Mouse (Mus musculus): Measurements from ENCODE around the gene Lrrc75a.

Lrrc75a gene

DNA sequence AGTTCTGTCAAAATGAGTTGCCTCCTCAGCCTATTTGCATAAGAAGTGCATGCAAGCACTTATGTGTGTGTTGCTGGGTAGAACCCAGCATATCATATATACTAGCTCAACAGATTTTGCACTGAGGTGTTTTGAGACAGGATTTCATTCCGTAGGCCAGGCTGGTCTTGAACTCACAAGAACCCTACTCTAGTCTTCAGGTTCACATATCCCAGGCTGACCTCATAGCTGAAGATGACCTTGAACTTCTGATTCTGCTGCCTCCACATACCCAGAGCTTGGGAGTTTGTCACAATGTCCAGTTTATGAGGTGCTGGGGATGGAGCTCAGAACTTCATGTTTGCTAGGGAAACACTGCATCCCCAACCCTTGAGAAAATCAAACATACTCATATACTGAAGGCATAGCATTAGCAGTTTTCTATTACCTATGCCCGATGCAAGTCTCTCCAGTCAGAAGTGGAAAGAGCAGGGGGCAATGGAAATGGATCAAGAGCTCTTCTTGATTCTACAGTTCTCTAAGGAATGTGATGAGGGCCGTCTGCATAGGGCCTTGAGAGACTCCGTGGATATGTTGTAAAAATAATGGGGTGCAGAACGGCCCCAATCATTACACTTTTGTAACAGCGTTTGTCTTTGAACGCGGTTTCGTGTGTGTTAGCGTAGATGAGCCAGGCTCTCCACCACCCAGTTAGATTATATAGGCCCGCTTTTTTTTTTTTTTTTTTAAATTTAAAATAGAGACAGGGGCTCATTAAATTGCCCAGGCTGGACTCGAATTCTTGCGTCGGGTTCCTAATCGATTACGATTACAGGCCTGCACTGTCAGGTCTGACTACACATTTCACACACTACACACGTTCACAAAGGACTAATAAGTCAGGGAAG, 46.3 kb downstream of the Lrrc75a start:
- DNase-seq (ENCODE audit: inconsistent ontology term) = no peak

DNA sequence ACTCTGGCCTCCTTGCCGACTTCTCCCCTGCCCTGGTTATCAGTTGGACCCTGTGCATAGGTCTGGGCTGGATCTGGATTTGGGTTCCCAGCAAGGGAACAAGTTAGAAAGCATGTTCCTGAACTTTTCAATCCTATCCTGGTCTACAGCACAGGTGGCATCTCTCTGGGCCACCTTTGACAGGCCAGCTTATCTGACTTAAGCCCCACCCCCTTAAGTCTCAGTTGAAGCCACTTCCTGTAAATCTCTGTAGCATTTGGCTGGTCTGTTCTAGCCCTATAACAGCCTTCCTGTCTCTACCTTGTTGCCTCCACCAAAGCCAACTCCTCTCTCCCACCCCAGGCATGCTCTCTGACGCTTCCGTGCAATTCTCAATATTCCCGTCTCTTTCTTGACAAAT, 49.8 kb downstream of the Lrrc75a start:
- DNase-seq (ENCODE audit: inconsistent ontology term) = no peak

DNA sequence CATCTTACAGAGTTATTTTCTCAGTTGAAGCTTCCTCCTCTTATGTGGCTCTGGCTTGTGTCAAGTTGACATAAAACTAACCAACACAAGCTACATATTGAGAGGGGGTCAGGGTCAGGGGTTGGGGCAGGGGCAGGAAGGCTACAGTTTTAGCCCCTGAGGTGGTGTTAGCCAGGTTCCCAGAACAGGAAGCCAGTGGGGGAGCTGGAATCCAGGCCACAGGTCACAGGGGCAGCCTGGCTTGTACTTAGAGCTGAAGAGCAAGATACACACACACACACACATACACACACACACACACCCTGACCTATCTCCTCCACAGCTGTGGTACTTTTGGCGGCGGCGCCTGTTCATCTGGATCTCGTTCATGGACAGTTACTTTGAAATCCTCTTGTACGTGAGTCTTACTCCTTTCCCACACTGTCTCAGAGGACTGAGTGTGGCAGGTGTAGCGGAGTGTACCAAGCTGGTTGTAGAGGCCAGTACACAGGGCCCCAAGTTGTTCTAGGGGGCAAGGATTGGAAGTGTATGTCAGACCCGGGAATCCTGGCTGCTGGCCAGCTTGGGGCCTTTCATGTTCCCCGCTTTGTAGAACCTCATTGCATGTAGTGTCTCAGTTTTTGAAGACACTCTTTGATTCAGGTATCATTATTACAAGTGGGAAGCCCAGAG, 56.3 kb downstream of the Lrrc75a start:
- DNase-seq (ENCODE audit: inconsistent ontology term) = no peak

DNA sequence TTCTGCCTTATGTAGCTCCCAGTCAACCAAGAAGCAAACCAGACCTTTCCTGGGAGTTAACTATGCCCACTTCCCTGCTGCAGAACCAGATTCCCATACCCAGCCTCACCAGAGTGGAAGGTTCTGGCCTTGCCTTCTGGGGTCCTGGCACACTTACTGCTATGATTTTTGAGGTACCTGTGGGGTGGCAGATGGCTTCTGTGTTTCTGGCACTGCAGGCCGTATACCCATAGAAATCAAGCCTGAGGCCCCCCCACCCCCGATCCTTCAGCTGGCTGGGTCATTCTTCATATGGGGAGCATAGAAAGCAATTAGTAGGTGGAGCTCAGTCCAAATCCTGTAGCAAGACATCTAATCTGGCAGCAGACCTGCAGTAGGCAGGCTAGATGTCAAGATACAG, 57.3 kb downstream of the Lrrc75a start:
- no peak for DNase-seq (ENCODE audit: inconsistent ontology term)

DNA sequence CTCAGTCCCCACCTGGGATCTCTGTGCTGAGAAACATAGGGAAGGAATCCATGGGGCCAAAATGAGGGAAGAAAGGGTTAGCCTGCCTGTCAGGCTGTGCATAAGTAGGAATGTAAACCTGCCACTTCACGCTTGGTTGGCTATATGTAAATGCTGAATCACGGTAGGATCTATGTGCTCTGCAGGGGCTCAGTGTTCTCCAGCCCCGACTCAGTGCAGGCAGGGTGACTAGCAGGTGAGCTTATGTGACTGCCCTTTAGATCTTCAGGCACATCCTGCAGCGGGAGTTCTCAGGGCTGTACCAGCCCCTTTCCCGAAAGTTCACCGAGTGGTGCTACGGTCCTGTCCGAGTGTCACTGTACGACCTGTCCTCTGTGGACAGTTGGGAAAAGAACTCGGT, 58.9 kb downstream of the Lrrc75a start:
- no peak for DNase-seq (ENCODE audit: inconsistent ontology term)

DNA sequence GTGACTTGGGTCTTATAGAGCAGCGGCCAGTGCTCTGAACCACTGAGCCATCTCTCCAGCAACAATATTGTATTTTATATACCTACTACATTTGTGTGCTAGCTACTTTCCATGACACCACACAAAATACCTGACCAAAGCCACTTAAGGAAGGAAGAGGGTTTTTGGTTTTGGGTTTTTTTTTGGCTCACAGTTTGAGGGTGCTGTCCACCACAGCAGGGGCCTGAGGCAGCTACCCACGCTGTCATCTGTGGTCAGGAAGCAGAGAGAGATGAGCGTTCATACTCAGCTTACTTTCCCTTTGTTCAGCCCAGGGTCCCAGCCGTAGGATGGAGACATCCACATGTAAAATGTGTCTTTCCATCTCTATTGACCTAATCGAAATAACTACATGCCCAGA, 61.3 kb downstream of the Lrrc75a start:
- no peak for DNase-seq (ENCODE audit: inconsistent ontology term)

DNA sequence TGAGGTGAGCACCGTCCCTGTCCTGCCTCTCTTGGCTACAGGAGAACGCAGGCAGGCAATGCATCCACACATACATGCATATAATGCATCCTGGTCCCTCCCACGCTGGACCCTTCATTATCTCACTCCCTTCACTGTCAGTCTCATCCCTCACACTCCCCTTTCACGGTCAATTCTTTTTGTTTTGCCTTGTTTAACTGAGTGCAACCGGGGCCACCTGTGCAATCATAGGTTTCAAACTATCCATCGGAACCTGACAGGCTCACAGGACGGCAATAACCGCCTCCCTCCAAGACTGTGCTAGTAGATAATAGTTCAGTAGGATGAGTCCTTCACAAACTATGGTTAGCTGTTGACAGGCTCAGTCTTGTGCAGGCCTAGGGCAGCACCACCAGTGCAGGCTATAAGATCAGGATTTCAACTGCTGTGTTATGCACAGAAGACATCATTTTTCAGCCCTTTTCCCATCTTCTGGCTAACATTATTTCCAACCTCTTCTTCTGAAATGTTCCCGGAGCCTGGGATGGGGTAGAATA, 63.6 kb downstream of the Lrrc75a start:
- DNase-seq (ENCODE audit: inconsistent ontology term) = no peak

DNA sequence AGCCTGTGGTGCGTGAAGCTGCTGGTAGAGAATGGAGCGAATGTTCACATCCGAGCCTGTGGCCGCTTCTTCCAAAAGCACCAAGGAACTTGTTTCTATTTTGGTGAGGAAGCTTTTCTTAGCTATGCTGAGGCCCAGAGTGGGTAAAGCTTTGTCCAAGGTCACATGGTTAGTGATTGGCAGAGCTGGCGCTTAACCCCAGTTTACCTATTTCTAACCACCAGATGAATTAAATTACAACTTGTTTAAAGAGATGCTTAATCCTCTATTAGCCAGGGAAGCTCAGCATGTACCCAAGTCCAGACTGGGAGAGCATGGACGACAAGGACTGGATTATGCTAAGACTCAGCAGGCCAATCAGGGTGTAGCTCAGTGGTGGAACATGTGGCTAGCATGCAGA, 65.3 kb downstream of the Lrrc75a start:
- no peak for DNase-seq (ENCODE audit: inconsistent ontology term)

DNA sequence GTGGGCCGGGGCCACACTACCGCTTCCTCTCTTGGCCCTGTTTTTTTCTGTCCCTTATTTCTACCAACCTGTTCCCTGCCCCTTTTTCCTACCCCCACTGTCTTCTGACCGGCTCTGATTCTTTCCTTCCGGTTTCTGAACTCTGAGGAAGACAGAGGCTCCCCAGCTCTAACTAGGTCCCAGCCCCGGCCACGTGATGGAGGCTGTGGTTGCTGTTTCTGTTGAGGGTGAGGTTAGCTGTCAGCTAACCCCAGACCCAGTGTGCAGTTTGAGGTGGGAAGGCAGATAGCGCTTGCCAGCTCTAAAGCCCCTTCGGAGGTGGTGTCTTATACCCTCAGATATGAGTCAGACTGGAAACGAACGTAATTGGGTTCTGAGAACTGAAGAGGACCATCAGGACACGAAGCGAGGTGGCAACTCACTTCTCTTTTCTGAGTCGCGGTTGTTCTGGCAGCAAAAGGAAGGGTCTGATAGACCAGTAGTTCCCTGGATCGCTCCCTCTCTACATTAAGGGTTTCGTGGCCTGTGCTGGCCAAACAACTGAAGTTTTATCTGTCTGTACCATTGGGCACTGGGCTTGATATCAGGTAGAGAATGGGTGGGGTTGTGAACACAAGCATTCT, 71.7 kb downstream of the Lrrc75a start:
- DNase-seq (ENCODE audit: inconsistent ontology term) = no peak

DNA sequence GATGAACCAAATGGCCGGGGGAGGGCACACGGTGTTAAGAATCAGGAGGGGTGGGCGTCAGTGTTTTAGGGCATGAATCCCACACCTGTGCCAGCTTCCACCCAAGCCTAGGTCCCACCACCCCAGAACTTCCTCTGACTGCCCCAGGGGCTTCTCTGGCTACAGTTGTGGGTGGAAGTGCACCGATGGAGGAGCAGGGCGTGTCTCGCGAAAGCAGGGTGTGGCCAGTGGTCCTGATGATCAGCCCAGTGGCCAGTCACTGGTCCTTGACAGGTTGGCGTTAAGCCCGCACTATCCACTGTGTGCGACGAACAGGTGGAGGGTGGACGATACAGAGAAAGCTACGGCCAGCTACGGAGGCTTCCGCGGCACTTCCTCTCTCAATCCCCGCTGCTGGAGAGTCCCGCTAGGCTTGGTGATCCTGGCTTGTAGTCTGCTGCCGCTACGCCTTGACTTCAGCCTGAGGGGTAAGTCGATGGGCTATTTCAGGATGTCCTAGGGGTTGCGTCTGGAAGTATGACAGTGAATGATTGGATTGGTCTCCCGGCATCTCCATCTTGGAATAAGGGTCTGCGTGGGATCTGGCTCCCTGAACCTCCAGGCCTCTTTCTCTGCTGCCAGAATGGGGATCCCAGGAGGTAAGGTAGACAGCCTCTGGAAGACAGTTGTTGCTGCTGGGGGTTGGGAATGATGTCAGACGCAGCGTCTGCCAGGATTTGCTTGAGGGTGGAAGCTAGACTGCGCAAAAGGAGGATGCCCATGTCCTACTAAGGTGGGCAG, 72.5 kb downstream of the Lrrc75a start:
- peak; percentile 51 for DNase-seq (ENCODE audit: inconsistent ontology term)

DNA sequence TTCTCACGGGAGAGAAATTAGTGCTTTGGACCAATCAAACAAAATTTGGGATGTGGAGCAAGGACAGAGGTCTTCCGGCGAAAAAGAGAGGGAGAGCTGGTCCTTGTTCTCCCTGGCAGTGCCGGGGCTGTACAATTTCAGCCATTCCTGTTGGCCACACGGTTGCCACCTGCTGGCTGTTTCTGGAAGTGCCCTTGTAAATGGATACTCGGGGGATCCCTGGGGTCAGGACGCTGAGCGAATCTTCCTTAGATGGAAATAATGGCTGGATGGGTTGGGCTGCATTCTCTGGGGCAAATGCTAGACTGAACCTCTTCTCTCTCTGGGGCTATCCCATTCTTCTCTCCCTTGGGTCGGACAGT, 73.0 kb downstream of the Lrrc75a start:
- peak; percentile 68 for DNase-seq (ENCODE audit: inconsistent ontology term)

DNA sequence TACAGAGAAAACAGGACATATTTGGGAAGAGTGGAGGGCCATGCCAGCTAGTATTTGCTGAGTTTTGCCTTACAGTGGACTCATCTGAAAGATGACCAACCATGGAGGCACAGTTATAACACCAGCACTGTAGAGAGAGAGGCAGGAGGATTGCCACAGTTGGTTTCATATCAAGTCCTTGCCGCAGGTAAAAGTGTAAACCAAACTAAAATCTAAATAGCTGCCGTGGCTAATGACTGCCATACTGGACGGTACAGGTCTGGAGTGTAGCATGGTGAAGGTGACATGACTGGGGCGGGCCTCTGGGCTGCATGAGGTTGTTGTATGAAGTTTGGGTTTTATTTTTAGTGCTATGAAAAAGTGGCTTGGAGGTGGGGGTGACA, 73.6 kb downstream of the Lrrc75a start:
- no peak for DNase-seq (ENCODE audit: inconsistent ontology term)

DNA sequence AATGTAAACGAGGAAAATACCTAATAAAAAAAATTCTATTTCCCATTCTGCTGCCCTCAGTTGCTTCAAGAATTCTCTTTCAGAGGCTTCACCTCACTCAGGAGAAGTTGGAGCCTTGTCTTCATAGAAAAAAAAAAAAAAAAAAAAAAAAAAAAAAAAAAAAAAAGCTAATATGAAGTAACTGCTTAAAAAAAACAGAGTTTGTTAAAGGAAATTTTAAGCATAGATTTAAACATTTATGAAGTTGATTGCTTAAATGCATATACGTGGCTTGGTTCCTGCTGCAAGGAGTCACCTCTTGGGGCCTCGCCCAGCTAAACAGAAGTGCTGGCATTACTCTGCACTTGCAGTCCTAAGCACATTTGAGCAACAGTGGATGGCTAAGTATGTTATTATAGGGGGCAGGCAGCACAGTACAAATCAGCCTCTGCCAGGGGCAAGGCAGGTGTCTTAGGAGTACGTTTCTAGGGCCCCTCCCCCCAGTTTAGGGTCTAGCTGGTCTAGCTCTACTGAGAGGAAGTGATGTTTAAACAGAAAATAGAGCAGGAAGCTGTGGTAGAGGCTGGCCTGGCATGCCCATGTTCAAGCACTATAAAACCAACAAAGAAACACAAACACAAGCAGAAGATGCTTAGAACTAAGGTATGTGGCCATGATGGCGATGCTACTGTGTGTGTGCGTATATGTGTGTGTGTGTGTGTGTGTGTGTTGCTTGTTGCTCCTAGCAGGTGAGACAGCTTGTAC, 74.2 kb downstream of the Lrrc75a start, which contains the start of gene Trpv2:
Trpv2 (plus strand) TSS at position 528 of the 744 bp plus-strand sequence.
- no peak for DNase-seq (ENCODE audit: inconsistent ontology term)

DNA sequence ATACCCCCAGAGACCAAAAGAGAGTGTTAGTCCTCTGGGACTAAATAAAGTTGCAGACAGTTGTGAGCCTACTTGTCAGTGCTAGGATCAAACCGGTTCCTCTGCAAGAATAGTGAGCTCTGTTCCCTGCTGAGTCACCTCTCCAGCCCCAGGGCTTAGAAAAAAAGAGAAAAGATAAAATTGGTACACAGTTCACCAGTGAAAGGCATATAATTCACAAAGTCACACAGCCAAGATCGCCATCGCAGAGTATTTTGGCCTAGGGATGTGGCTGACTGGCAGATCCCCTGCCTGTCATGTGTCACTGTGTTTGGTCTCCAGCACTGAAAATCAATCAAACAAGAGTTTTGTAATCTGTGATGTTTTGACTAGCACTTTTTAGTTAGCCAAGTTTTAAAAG, 80.0 kb downstream of the Lrrc75a start:
- DNase-seq (ENCODE audit: inconsistent ontology term) = no peak

DNA sequence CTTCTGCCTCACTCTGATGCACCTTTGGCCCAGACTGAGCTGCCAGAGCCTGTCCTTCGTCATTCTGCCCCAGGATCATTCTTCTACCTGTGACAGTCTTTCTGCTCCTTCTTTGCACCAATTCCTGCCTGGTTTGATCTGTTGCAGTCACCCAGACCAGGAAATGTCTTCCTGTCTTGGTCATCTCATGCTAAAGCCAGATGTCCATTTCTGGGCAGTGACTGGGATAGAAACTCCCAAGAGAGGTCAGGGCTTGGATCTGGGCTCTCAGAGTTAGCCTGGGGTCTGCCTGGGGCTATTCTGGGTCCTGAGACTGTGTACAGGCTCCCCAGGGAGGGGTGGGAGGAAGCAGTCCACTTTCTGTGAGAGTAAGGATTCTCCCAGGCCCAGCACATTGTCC, 82.1 kb downstream of the Lrrc75a start:
- DNase-seq (ENCODE audit: inconsistent ontology term) = no peak

DNA sequence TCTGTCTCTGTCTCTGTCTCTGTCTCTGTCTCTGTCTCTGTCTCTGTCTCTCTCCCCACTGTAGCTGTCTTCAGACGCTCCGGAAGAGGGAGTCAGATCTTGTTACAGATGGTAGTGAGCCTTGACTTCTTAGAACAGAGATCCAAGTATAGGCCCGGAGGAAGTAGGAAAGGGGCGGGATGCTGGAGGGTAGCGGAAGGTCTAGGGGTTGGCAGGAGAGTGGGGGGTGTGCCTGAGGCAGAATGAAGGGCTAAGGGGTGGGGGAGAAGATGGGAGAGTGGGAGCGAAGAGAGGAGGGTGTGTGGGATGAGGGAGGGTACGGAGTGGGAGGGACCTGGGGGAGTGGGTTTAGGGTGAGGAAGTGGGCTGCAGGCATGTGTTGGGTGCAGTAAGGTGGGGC, 82.6 kb downstream of the Lrrc75a start:
- DNase-seq (ENCODE audit: inconsistent ontology term) = no peak

DNA sequence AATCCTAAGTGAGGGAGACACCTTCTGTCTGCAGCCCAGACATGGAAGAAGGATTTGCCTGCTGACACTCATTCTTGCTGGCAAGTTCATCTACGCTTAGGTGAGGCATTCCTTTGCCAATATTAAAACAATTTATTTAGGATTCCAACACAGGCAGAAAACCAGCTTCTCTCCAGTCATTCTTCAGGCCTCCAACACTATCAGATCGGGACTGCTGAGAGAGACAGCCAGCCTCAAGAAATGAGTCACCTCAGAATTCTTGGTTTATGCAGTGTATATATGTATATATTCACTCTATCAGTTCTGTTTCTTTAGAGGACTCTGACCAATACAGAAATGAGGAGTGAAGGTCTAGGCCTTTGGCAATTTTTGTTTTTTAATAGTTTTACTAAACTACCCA, 84.7 kb downstream of the Lrrc75a start:
- DNase-seq (ENCODE audit: inconsistent ontology term) = no peak

DNA sequence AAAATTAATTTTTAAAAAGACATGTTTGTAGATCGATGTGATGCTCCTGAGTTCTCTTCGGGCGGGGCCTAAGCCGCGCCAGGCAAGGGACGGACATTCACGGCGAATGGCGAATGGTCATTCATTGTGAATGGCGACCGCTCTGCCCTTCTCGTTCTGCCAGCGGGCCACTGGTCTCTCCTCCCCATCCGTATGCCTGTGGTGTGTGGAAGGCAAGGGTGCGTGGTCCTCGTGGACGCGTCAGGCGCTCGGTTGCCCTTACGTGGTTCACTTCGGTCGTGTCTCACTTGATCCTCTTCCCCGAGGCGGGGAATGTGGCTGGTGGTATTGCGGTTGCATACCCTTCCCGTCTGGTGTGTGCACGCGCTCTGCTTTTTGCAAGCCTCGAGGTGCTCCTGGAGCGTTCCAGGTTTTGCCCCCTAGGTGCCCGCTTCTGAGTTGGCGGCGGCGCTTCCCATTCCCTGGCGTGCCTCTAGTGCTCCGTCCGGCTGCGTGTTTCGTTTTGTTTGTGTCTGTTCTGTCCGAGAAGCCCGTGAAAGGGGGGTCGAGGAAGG, 87.8 kb downstream of the Lrrc75a start:
- peak; percentile 33 for DNase-seq (ENCODE audit: inconsistent ontology term)

DNA sequence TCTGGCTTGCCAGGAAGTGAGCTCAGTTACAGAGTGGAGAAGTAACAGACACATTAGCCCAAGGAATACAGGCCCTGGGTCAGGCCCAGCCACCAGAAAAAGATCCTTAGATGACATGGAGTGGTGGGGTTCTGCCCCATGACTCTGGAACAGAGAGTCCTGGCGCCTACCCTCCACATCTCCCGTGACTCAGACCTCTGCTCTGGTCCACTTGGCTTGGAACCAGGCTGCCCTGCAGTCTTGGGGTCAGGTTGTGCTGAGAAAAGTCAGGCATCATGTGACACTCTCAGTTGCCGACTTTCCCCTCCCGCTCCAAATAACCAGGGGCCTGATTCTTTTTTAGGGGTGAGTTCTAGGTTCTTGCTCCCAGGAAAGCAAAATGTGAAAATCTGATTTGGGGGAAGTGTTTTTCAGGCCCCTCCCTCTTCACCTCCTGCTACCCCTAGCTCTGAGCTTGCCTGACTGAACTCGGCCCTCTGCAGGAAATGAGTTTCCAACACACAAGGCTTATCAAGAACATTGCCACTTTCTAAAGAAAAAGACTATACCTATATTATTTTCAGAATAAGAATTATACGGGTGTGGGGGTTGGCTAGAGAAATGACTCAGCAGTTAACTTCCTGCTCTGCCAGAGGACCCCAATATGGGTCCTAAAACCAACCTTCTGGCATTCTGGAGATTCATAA, 89.2 kb downstream of the Lrrc75a start:
- no peak for DNase-seq (ENCODE audit: inconsistent ontology term)

DNA sequence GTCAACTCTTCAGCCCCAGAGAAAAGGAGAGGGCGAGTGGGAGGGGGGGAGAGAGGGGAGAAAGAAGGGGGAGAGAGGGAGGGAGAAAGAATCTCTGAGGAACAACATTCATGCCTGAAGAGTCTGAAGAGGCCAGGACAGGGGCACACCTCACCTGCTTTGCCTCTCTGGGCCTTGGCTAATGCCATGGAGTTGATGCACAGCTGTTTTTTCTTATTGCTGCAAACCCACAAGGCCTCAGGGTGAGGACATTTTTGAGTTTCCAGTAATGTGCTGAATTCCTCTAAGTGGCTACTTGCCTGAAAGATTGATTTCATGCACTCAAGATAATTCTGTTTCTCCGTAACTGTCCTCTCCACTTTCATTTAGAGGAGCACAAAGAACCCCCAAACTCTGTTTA, 90.2 kb downstream of the Lrrc75a start:
- DNase-seq (ENCODE audit: inconsistent ontology term) = no peak

Data from Muller cell, postnatal 12 days (primary cell).